Mouse (Mus musculus) G1E-ER4 (cell line): ENCODE measurements around the gene Irs2. TPM values are rescaled to one million over a fixed set of nuclear protein-coding genes. Genes with fewer than 3 reads are reported as not detected.

Experiments used
- GATA1 ChIP-seq: IDR thresholded peaks from one replicate; pipeline ENCODE4 v1.8.0; 2012; ENCODE audit warnings: low read length, inconsistent platforms
- polyA plus RNA-seq: library from polyadenylated mRNA; stranded (reverse); fragments of >175 nt; gene quantifications from 2 replicates; pipeline ENCODE4 v1.2.3, GENCODE M21; 2012

Gene Irs2
- polyA plus RNA-seq, 1 experiment, result 71.9 TPM

DNA sequence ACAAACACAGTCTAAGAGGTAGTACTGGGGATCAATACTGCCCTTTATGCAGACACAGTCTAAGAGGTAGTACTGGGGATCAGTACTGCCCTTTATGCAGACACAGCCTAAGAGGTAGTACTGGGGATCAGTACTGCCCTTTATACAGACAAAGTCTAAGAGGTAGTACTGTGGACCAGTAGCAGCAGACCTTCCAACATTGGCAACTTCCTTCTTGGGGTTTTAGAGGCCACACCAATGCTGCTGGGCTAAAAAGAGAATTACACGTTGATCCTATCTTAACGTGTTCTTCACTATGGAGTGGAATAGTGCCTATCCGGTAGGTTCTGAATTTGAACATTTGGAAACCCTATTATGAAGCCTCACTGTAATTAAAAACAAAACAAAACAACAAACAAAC is 7.4 kb upstream of the Irs2 start:
- no peak for TF ChIP-seq GATA1

GRCm38 (mm10) chr8:11013258-11013657 is 5.0 kb upstream of the Irs2 start:
- TF ChIP-seq GATA1, result no peak

DNA sequence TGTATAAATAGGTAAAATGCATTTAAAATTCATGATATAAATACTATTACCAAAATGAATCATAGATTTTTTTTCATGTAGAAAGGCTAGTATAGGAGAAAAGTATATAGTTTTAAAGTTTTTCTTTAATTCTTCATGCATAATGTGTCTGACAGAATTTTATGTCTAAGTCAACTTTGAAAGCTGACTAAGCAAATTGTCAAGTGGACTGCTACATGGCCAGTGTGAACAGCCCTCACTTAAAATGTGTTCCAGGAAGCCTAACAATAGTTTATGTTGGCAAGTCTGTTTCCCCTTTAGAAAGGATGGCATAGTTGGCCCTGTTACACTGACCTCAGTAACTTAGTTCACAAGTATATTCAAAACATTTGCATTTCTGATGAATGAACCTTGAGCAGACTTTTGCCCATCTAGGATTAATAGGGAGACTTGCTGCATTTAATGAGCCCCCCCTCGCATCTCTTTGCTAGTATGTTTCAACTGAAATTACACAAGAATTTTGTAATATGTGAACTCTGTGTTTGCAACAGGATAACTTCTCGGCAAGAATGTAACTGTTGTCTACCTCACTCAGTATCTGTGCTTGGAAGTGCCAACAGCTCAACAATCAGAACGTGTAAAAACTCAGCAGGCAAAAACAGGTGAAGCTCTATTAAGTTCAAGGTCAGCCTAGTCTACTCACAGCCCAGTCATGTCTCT is 3.7 kb upstream of the Irs2 start:
- no peak for TF ChIP-seq GATA1

DNA sequence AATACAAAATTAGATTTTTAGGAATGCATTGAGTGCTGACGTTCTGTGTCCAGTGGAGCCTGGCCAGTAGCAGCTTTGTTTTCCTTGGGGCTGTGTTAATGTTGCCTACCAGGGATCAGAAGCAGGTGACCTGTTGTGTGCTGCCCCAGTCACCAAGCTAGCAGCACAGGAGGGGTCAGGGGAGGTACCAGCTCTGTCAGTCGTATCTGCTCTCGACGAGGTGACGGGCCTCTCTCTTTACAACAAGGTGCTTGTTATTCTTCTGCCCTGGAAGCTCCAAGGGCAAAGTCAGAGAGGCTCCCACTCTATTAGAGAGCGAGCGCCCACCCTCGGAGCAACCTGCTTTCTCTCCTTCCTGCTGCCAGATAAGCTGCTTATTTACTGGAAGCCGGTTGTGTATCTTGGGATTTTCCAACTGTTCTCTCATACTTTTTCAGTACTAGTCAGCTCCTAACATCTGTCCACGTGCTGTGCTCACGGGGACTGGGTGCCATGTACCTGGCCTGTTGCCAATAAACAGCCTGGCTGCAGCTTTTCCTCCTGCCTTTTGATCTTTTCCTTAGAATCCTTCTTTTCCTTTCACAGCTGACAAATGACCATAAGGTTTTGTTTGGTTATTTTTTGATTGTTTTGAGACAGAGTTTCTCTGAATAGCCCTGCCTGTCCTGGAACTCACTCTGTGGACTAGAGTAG is 2.8 kb upstream of the Irs2 start:
- TF ChIP-seq GATA1, result no peak

DNA sequence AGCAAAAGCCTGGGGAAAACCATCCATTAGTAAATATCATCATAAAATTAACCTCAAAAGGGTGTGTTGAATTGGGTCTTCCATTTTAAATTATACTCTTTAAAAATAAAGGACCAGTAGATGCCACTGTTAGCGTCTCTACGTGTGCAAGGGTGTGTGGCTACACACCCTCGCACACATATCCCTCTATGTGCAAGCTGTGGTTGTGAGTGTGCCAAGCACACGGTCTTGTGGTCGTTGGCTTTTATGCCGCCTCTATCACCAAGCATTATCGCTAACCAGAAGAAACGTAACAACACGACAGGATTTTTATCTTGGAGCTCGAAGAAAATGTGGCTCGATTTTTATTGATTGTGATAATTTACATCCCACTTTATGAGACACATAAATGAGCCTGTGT is 2.1 kb upstream of the Irs2 start:
- no peak for TF ChIP-seq GATA1

DNA sequence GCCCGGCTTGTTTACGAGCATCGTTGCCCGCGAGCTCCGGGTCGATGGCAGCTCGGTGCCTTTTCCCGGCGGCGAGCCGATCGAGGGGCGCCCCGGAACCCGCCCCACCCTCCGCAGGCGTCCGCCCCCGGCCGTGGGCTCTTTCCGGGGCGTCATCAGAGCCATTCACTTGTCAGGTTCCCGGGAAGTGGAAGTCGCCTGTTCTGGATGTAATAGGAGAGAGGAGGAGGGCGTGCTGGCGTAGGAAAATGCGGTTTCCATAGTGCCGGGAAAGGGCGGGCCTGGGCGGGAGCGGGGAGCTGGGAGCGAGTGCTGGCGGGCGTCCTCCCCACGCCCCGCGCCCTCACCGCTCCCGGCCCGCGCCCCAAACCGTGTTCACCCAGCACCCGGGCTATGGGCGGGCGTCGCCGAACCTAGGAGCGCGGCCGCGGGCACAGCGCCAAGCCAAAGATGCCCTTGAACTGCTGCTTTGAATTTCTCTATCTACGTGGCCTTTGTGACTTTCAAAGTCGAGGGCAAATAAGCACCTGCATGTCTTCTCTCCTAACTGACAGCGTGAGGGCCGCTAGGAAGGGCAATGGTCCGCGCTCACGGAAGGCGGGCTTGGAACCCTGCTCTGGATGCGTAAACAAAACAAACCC is 1.3 kb upstream of the Irs2 start:
- TF ChIP-seq GATA1, result no peak

GRCm38 (mm10) chr8:11008842-11009420 is 673 bp upstream of the Irs2 start:
- TF ChIP-seq GATA1, result no peak

DNA sequence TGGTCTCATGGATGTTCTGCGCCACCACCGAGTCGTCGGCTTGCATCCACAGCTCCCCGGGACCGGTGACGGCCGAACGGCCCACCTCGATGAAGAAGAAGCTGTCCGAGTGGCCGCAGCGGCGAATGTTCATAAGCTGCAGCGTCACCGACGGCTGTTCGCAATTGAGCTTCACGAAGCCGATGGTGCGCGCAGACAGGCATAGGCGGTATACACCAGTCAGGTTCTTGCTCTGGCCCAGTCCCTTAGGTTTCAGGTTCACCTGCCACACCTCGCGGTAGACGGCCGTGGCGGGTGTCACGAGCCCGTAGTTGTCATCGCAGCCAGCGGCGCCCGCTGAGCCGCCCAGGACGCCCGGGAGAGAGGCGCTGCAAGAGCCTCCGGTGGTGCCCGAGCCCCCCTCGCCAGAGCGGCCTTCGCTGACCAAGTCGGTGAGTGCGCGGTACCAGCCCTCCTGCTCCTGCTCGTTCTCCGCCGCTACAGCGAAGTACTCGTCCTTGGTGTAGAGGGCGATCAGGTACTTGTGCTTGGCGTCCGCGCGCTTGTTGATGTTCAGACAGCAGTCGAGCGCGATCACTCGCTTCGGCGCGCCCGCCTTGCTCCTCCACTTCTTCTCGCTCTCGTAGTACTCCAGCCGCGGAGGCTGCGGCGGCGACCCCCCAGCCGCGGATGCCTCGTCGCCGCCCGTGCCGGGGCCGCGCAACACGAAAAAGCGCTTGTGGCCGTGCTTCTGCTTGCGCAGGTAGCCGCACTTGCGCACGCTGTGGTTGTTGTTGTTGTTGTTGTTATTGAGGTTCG is 478 bp downstream of the Irs2 start:
- TF ChIP-seq GATA1, result no peak

- TF ChIP-seq GATA1, result no peak
These were observed 1.2 kb downstream of the Irs2 start for GRCm38 (mm10) chr8:11007001-11007580.

GRCm38 (mm10) chr8:11006276-11006630 is 2.0 kb downstream of the Irs2 start:
- TF ChIP-seq GATA1, result no peak

DNA sequence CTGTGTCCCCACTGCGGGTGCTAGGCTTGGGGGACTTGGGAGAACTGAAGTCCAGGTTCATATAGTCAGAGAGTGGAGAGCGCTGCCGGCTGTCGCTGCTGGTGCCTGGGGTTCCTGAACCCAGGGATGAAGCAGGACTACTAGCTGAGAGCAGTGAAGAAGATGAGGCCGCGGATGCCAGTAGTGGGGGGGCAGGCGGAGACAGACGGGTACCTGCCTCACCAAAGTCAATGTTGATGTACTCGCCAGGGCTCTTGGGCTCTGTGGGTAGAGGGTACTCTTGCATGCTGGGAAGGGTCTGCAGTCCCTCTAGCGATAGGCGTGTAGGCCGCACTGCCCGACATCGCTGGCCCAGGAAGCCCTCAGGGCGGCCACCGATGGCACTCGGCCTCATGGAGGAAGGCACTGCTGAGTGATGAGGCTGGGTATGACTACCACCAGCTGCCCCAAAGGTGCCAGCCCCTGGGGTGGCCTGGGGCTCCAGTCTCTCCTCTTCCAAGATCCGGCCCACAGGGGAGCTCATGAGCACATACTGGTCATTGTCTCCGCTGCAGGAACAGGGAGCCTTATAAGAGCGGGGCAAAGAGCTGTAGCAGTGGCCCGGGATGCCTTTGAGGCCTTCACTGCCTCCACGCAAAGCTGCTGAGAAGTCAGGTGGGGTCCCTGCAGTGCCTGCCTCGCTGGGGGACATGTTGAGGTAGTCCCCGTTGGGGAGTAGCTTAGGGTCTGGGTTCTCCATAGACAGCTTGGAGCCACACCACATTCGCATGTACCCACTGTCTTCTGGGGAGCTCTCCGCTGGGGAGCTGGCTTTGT is 2.6 kb downstream of the Irs2 start:
- no peak for TF ChIP-seq GATA1

DNA sequence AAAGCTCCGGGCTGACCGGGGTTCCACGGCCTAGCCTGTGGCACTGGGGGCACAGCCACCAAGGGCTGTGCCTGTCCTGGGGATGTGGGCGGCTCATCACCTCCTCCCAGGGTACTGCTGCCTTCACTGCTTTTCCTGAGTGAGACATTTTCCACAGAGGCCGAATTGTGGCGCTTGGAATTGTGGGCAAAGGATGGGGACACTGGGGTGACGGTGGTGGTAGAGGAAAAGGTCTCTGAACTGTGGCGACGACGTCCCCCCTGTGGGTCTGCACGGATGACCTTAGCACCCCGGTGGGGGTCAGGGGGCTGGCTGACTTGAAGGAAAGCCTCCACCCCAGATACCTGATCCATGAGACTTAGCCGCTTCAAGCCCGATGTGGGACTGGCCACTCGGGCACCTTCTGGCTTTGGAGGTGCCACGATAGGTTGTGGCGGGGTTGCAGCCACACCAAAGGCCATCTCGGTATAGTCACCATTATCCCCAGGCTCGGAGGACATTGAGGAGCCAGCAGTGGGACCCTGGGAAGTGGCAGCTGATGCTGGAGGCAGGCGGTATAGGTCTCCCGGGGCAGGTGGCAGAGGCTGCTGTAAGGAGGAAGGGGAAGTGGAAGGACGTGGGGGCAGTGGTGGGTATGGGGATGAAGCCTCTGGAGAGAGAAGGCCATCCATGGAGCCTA is 3.3 kb downstream of the Irs2 start:
- no peak for TF ChIP-seq GATA1

GRCm38 (mm10) chr8:11003917-11004470 is 4.3 kb downstream of the Irs2 start:
- TF ChIP-seq GATA1, result no peak

GRCm38 (mm10) chr8:11003253-11003652 is 5.0 kb downstream of the Irs2 start:
- no peak for TF ChIP-seq GATA1
